Mouse (Mus musculus) thymus, postnatal 10 days (tissue): ENCODE data around the gene Rap1gds1.
A peak's percentile ranks its signal among the peaks of the same experiment; 100 is the strongest.

Source experiments
- DNase-seq, 2 experiments: peaks; one replicate each; pipeline ENCODE4 v3.0.0; 2021; ENCODE audit warnings: low spot score in 2 of 2

Rap1gds1 gene

GRCm38 (mm10) chr3:139074484-139075211 lies at the start of gene Rap1gds1:
Gene Rap1gds1 (minus strand): TSS chr3:139075201.
- DNase-seq = peak; percentile 59 to 60

- DNase-seq = no peak
These were observed 43.4 kb upstream of the Rap1gds1 start for GRCm38 (mm10) chr3:139118446-139118845.

DNA sequence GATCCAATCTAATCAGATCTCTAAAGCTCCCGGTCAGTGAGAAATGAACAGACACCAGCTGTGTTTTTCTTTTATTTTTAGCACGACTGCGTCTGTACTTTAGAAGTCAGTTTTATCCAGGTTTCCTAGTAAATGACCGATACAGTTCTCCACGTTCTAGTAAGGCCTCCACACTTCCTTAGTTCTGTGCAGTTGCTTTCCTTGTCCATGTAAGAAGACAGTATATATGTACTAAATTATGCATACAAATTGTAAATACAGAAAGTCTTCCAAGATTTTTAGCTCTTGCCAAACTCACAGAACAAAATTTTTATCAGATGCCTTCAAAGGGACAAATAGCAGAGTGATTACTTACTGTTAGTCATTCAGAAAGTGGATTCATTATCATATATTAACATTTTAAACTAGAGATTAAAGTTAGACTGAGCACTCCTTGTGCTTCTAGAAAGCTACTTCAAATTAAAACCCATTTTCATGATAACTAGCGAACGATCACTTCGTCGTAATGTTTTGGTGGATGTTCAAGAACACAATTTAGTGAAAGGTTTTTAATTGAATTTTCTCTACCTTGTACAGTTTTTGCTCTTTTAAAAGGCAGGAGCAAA lies 41.8 kb upstream of the Rap1gds1 start:
- no peak for DNase-seq

- no peak for DNase-seq
These were observed 37.5 kb upstream of the Rap1gds1 start for GRCm38 (mm10) chr3:139112335-139112973.

- no peak for DNase-seq
These were observed 36.9 kb upstream of the Rap1gds1 start for GRCm38 (mm10) chr3:139111877-139112276.

DNA sequence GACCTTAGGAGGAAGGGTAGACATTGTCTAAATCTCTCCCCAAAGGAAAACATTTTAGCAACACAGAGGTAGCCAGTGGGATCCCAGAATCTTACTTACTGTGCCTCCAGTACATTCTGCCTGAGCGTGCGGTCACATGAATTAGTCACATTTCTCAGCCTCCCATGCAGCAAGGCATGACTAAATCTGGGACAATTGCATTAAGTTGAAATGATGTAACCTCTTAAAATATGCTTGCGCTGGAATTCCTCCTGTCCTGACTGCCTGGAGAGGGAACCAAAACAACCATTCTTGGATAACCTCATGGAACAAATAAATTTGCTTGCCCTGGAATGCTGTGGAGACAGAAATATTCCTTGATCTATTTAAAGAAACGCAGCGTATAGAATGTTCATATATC lies 33.2 kb upstream of the Rap1gds1 start:
- DNase-seq = no peak

- DNase-seq = no peak
These were observed 28.9 kb upstream of the Rap1gds1 start for GRCm38 (mm10) chr3:139103914-139104313.

- no peak for DNase-seq
These were observed 28.3 kb upstream of the Rap1gds1 start for GRCm38 (mm10) chr3:139103346-139103745.

DNA sequence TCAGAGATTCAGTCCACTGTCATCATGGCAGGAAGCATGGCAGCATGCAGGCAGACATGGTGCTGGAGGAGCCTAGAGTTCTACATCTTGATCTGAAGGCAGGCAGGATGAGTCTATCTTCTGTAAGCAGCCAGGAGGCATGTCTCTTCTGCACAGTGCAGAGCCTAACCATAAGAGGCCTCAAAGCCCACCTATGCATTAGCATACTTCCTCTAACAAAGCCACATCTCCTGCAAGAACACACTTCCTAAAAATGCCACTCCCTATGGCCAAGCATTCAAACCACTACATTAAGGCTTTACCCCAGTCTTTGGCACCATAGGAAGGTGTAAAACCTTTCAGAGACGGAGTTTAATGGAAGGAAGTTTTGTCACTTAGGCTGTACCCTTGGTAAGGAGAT lies 26.9 kb upstream of the Rap1gds1 start:
- no peak for DNase-seq

DNA sequence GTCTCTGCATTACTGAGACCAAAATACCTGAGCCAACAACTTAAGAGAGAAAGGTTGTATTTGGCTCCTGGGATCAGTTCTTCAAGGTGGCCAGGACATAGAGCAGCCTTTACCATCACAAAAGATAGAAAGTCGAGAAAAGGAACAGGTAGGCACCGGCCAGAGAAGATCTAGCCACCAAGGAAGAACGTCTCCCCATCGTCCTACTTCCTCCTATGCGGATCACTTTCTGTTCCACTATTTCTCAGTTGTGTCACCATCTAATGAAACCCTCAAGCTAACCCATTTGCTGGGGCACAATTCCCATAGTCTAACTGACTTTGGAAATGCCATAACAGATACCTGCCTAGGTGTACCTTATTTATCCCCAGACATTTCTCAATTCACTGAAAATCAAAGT lies 24.3 kb upstream of the Rap1gds1 start:
- no peak for DNase-seq

GRCm38 (mm10) chr3:139095894-139096293 lies 20.9 kb upstream of the Rap1gds1 start:
- DNase-seq = no peak

GRCm38 (mm10) chr3:139088526-139088925 lies 13.5 kb upstream of the Rap1gds1 start:
- DNase-seq = no peak

GRCm38 (mm10) chr3:139083778-139084539 lies 9.0 kb upstream of the Rap1gds1 start:
- DNase-seq = no peak

GRCm38 (mm10) chr3:139079831-139080230 lies 4.8 kb upstream of the Rap1gds1 start:
- no peak for DNase-seq

DNA sequence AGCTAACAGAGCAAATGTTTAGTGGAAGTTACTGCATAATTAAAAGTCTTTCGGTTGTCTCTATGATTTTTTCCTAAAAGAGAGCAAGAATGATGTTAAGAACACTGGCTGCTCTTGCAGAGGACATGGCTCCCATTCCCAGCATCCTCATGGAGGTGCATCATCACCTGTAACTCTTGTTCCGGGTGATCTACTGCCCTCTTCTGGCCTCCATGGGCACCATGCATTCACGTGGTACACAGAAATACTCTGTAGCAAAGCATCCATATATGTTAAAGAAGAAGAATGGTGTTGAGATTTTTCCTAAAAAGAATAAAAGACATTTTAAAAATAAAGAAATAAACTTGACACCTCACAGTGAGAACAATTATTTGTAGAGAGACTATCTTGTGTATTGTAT lies 3.0 kb upstream of the Rap1gds1 start:
- DNase-seq = no peak

- DNase-seq = no peak
These were observed 1.1 kb upstream of the Rap1gds1 start for GRCm38 (mm10) chr3:139076059-139076455.

- DNase-seq = peak; percentile 86 to 88
These were observed 495 bp upstream of the Rap1gds1 start for GRCm38 (mm10) chr3:139075333-139076058.

- DNase-seq = no peak
These were observed 1.1 kb downstream of the Rap1gds1 start for GRCm38 (mm10) chr3:139073801-139074483.

GRCm38 (mm10) chr3:139069539-139069938 lies 5.5 kb downstream of the Rap1gds1 start:
- DNase-seq = no peak

DNA sequence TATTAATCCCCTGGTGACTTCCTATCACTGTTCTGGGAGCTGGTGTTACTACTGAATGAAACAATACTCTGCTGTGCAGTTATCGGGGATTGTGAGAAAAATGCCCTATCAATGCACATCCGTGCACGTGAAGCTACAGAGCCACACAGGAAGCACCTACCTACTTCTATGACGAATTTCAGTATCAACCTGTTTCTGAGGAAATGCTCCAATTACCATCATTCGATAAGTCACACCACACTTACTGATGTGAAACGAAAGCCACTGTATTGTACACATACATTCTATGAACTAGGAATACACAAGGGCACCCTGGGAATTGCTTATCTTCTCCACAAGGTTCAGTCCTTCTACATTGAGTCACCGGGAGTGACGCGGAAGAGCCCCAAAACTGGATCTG lies 10.9 kb downstream of the Rap1gds1 start:
- no peak for DNase-seq

GRCm38 (mm10) chr3:139062088-139062487 lies 12.9 kb downstream of the Rap1gds1 start:
- no peak for DNase-seq
